Comparison of ENCODE assay signal across 14 mouse cellular contexts in the genomic region with DNA sequence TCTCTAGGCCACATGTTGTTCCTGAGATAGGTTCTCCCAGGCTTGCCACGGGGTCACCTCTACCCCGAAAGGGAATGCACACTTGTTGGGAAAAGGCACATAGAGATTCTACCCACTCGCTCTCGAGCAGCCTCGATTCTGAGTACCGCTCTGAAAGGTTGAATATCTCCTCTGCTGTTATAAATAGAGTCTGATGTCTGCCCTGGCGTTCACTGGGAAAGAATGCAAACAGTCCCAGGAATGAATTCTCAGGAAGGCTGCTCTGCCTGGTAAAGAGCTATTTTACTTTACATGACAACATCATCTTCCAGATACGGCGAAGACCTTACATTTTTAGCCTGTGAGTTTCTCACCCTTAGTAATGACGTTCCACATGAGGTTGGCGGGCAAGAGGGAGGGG.
DNase-seq lines count a peak whose midpoint lies in the region; ATAC-seq and TF ChIP-seq lines count a peak whose summit lies in the region.
"Had no signal": no experiment of that assay in that cellular context is flagged by ENCODE, and none has a peak within 500 bp of the region (broad histone marks: within the 10 kb centered on the region; RNA-seq: fewer than 3 reads in every experiment).

No protein-coding gene starts in this region.

- ATAC-seq in Patski, result peak; percentile 31
- ATAC-seq in intestine, embryonic 16.5 days, result peak; percentile 55; the same call in 1 of the 2 replicates
- no peak for ATAC-seq in midbrain, embryonic 11.5 days (ENCODE audit: low FRiP score)
- ATAC-seq in erythroid progenitor cell, adult 5-6 weeks (replicated peaks; ENCODE audit: low FRiP score, poor library complexity, severe bottlenecking), result no peak

- H3K9ac ChIP-seq in intestine, embryonic 16.5 days (ENCODE audit: low read depth, low read length), result no peak overlapping the region
- no peak overlapping the region for H3K9ac ChIP-seq in midbrain, embryonic 11.5 days (ENCODE audit: low read length)
- H3K9ac ChIP-seq: hindbrain, embryonic 15.5 days had no signal

- no peaks in the 10 kb centered on the region for H3K36me3 ChIP-seq in heart, embryonic 10.5 days
- no peaks in the 10 kb centered on the region for H3K36me3 ChIP-seq in intestine, embryonic 16.5 days (ENCODE audit: control insufficient read depth, insufficient read depth, low read length)
- no peaks in the 10 kb centered on the region for H3K36me3 ChIP-seq in midbrain, embryonic 11.5 days (ENCODE audit: control insufficient read depth, insufficient read depth, low read length)
- H3K36me3 ChIP-seq: hindbrain, embryonic 15.5 days had no signal

- peak overlapping the region; percentile 71 for H3K27ac ChIP-seq in gastrocnemius, adult 2 months
- H3K27ac ChIP-seq in heart, embryonic 10.5 days, result peak overlapping the region; percentile 85
- peak overlapping the region; percentile 4 for H3K27ac ChIP-seq in intestine, embryonic 16.5 days (ENCODE audit: low read length)
- H3K27ac ChIP-seq in midbrain, embryonic 11.5 days (ENCODE audit: low read depth, low read length), result no peak overlapping the region
- H3K27ac ChIP-seq: hindbrain, embryonic 15.5 days; kidney, postnatal 0 days had no signal

- H3K4me1 ChIP-seq in heart, embryonic 10.5 days, result peaks cover 23% of the 10 kb centered on the region
- peaks cover 6% of the 10 kb centered on the region for H3K4me1 ChIP-seq in intestine, embryonic 16.5 days (ENCODE audit: control insufficient read depth, insufficient read depth, low read length)
- no peaks in the 10 kb centered on the region for H3K4me1 ChIP-seq in midbrain, embryonic 11.5 days (ENCODE audit: control insufficient read depth, insufficient read depth, low read length)
- H3K4me1 ChIP-seq: hindbrain, embryonic 15.5 days; megakaryocyte, embryonic 14.5 days had no signal

- POLR2A ChIA-PET in Patski (lab: Charles Lee), result no interaction called here

- H3K27me3 ChIP-seq in Patski, result no peaks in the 10 kb centered on the region
- H3K27me3 ChIP-seq in heart, embryonic 10.5 days (ENCODE audit: insufficient read depth, poor library complexity, severe bottlenecking), result no peaks in the 10 kb centered on the region
- H3K27me3 ChIP-seq in intestine, embryonic 16.5 days (replicated peaks; ENCODE audit: control insufficient read depth, insufficient read depth, low read length), result no peaks in the 10 kb centered on the region
- H3K27me3 ChIP-seq in midbrain, embryonic 11.5 days (ENCODE audit: control insufficient read depth, insufficient read depth, low read length), result no peaks in the 10 kb centered on the region
- H3K27me3 ChIP-seq: hindbrain, embryonic 15.5 days; megakaryocyte, embryonic 14.5 days had no signal

- intact Hi-C loops in gastrocnemius, adult 2 months (cut with DNase I), result no loop called here
- intact Hi-C loops in gastrocnemius, postnatal 14 days (cut with DNase I; ENCODE audit: low total_unique reads), result no loop called here

- WGBS in heart, embryonic 10.5 days, result 30% methylated on average over 11 of the region's 11 CpGs
- WGBS in intestine, embryonic 16.5 days, result 57% methylated on average over 11 of the region's 11 CpGs
- 83% methylated on average over 11 of the region's 11 CpGs for WGBS in midbrain, embryonic 11.5 days

- DNase-seq in gastrocnemius, adult 2 months, result peak; percentile 25
- DNase-seq in gastrocnemius, postnatal 14 days, result no peak
- no peak for DNase-seq in Patski (ENCODE audit: low read depth, low spot score)
- DNase-seq in heart, embryonic 10.5 days (ENCODE audit: low spot score), result peak; percentile 86
- no peak for DNase-seq in midbrain, embryonic 11.5 days (ENCODE audit: low spot score, missing footprints)
- no peak for DNase-seq in spleen, adult 12 weeks (ENCODE audit: low spot score)
- DNase-seq: adrenal gland, adult 2 months; gastrocnemius, postnatal 10 days; thymus, postnatal 36 days had no signal

- H3K4me2 ChIP-seq in intestine, embryonic 16.5 days (ENCODE audit: low read depth, low read length), result no peak overlapping the region
- no peak overlapping the region for H3K4me2 ChIP-seq in midbrain, embryonic 11.5 days
- H3K4me2 ChIP-seq: hindbrain, embryonic 15.5 days had no signal

- in situ Hi-C loops in Patski (cut with MboI; ENCODE audit: low pct_unique_long_range_greater_than_20kb), result no loop called here

- CTCF ChIA-PET in Patski (lab: Charles Lee), result no interaction called here

- peak overlapping the region; percentile 23 for H3K4me3 ChIP-seq in gastrocnemius, adult 2 months
- no peak overlapping the region for H3K4me3 ChIP-seq in heart, embryonic 10.5 days
- no peak overlapping the region for H3K4me3 ChIP-seq in intestine, embryonic 16.5 days (ENCODE audit: low read length)
- no peak overlapping the region for H3K4me3 ChIP-seq in midbrain, embryonic 11.5 days (ENCODE audit: low read depth, low read length)
- H3K4me3 ChIP-seq: hindbrain, embryonic 15.5 days; megakaryocyte, embryonic 14.5 days had no signal

- no peak for TF ChIP-seq CTCF in gastrocnemius, adult 2 months (IDR thresholded peaks at IDR 0.05)
- TF ChIP-seq CTCF in Patski (IDR thresholded peaks at IDR 0.05), result no peak

- no peaks in the 10 kb centered on the region for H3K9me3 ChIP-seq in heart, embryonic 10.5 days
- 0 out of 2 replicates have a peak, but pooled peaks cover 3% of the 10 kb centered on the region for H3K9me3 ChIP-seq in intestine, embryonic 16.5 days (ENCODE audit: control insufficient read depth, low read length)
- no peaks in the 10 kb centered on the region for H3K9me3 ChIP-seq in midbrain, embryonic 11.5 days (ENCODE audit: control insufficient read depth, low read length)
- H3K9me3 ChIP-seq: hindbrain, embryonic 15.5 days had no signal

Comparison
In these comparisons a context has a peak if more than half of its experiments do, and no peak if none do; other contexts are left out.
1. DNase-seq: peak in gastrocnemius, adult 2 months (single experiment) and heart, embryonic 10.5 days (single experiment); none in gastrocnemius, postnatal 14 days (single experiment), Patski (single experiment), midbrain, embryonic 11.5 days (single experiment) and spleen, adult 12 weeks (single experiment).
2. ATAC-seq: peak in Patski (single experiment) and intestine, embryonic 16.5 days (single experiment); none in midbrain, embryonic 11.5 days (single experiment) and erythroid progenitor cell, adult 5-6 weeks (single experiment).